Mouse (Mus musculus) retina, postnatal 7 days (tissue): ENCODE data around the gene Gm49355.

ENCODE experiments used
- DNase-seq: peaks from one replicate; pipeline ENCODE4 v3.0.0-alpha.2; 2012; ENCODE audit warnings: low read depth, low spot score

The Gm49355 gene

GRCm38 (mm10) chr14:12342458-12343131, 58.8 kb downstream of the Gm49355 start:
- DNase-seq, result no peak

GRCm38 (mm10) chr14:12343451-12343941, 59.7 kb downstream of the Gm49355 start:
- no peak for DNase-seq

- no peak for DNase-seq
Observed at GRCm38 (mm10) chr14:12344061-12344745, 60.4 kb downstream of the Gm49355 start.

GRCm38 (mm10) chr14:12344746-12345240, 61.0 kb downstream of the Gm49355 start:
- DNase-seq, result no peak

- DNase-seq, result no peak
Observed at GRCm38 (mm10) chr14:12345241-12345921, 61.6 kb downstream of the Gm49355 start.

GRCm38 (mm10) chr14:12346011-12346864, 62.5 kb downstream of the Gm49355 start:
- DNase-seq, result no peak

GRCm38 (mm10) chr14:12346865-12347600, 63.3 kb downstream of the Gm49355 start:
- DNase-seq, result no peak

- DNase-seq, result no peak
Observed at GRCm38 (mm10) chr14:12348089-12348488, 64.3 kb downstream of the Gm49355 start, which contains the start of gene Fezf2. Fezf2 (minus strand) TSS chr14:12348189.

GRCm38 (mm10) chr14:12349334-12350090, 65.7 kb downstream of the Gm49355 start:
- DNase-seq, result no peak

- no peak for DNase-seq
Observed at GRCm38 (mm10) chr14:12350271-12350916, 66.6 kb downstream of the Gm49355 start.
